Mouse (Mus musculus) heart, adult 2 months (tissue): Measurements from ENCODE around the gene Paqr9. TPM values are rescaled to one million over a fixed set of nuclear protein-coding genes. Genes with fewer than 3 reads are reported as not detected.

Experiments used
- DNase-seq, 2 experiments: peaks; one replicate each; pipeline ENCODE4 v3.0.0; 2021
- H3K27ac ChIP-seq: fragments of 200-600 bp; 2 replicates; pipeline ENCODE4 v1.8.1; 2022
- H3K27me3 ChIP-seq: fragments of 200-500 bp; 2 replicates; pipeline ENCODE4 v1.6.1; 2012; ENCODE audit warnings: mild to moderate bottlenecking, low read length, inconsistent platforms, mixed read lengths; ENCODE audit not compliant: control insufficient read depth, insufficient read depth
- H3K36me3 ChIP-seq: fragments of 200-500 bp; 2 replicates; pipeline ENCODE4 v1.6.1; 2012; ENCODE audit warnings: low read length, inconsistent platforms; ENCODE audit not compliant: control insufficient read depth, insufficient read depth
- H3K4me1 ChIP-seq: fragments of 200-500 bp; 2 replicates; pipeline ENCODE4 v1.6.1; 2011; ENCODE audit warnings: low read length; ENCODE audit not compliant: control insufficient read depth, insufficient read depth
- H3K4me3 ChIP-seq: fragments of 200-600 bp; 2 replicates; pipeline ENCODE4 v1.8.1; 2022
- H3K79me2 ChIP-seq: fragments of 200-500 bp; replicated peaks from 2 replicates; pipeline ENCODE4 v1.6.1; 2012; ENCODE audit warnings: mild to moderate bottlenecking, inconsistent platforms, low read length, moderate library complexity, mixed read lengths; ENCODE audit not compliant: control insufficient read depth, insufficient read depth
- H3K9ac ChIP-seq: fragments of 200-500 bp; 2 replicates; pipeline ENCODE4 v1.6.1; 2012; ENCODE audit warnings: low read depth, mild to moderate bottlenecking, control low read depth, inconsistent platforms, low read length, mixed read lengths
- CTCF ChIP-seq: fragments of 200-600 bp; IDR thresholded peaks from 2 replicates; pipeline ENCODE4 v1.8.1; 2022; ENCODE audit warnings: antibody characterized with exemption, mild to moderate bottlenecking, moderate library complexity
- EP300 ChIP-seq: fragments of 200-500 bp; IDR thresholded peaks from 2 replicates; pipeline ENCODE4 v1.6.1; 2011; ENCODE audit warnings: low read depth, low read length, control low read depth; ENCODE audit not compliant: insufficient read depth
- POLR2A ChIP-seq: fragments of 200-500 bp; IDR thresholded peaks from 2 replicates; pipeline ENCODE4 v1.6.1; 2011; ENCODE audit warnings: mild to moderate bottlenecking, low read depth, low read length, control low read depth; ENCODE audit not compliant: insufficient read depth
- WGBS: fragments of 180-500 bp; shearing (Covaris S2); methylation state at CpG from one replicate; pipeline ENCODE4 v1.1.7; 2018; 5-methylcytosine and 5-hydroxymethylcytosine counted together
- intact Hi-C: fragments of 180-260 bp; cut with DNase I; formaldehyde crosslinking; loops from one replicate; pipeline ENCODE4 v1.15.1; 2025
- polyA plus RNA-seq: library from polyadenylated mRNA; depleted of rRNA; stranded (reverse); fragments of >200 nt; gene quantifications from 2 replicates; pipeline ENCODE4 v1.2.3, GENCODE M21; 2012
- total RNA-seq, 2 experiments: library from RNA; stranded (reverse); gene quantifications; 2 replicates each; pipeline ENCODE4 v1.2.3; 2021

Paqr9 gene
- total and polyA plus RNA-seq, 3 experiments: 21.3 to 42.5 (median 38.5) TPM

- intact Hi-C loops: loop anchor here (5.0 kb wide), 1 partner anchor 47 kb away; no protein-coding TSS in a partner anchor
- WGBS: 46% methylated on average over 15 of the region's 15 CpGs
- no peaks in the 10 kb centered on the region for H3K36me3 ChIP-seq
- TF ChIP-seq POLR2A (no peak), CTCF (no peak), EP300 (no peak)
- no peak for DNase-seq
- H3K27ac ChIP-seq: peak overlapping the region; percentile 82
- no peak overlapping the region for H3K9ac ChIP-seq
- H3K27me3 ChIP-seq: no peaks in the 10 kb centered on the region
- peaks cover 4% of the 10 kb centered on the region; the same call in 1 of the 2 replicates for H3K4me1 ChIP-seq
- H3K79me2 ChIP-seq: no peaks in the 10 kb centered on the region
- H3K4me3 ChIP-seq: no peak overlapping the region
These were observed 9.6 kb upstream of the Paqr9 start for GRCm38 (mm10) chr9:95549626-95550411.

- peak; percentile 39 for TF ChIP-seq CTCF
- no peak for TF ChIP-seq POLR2A
- TF ChIP-seq EP300: 0 out of 2 replicates have a peak, but pooled peaks have one; percentile 24
- no peaks in the 10 kb centered on the region for H3K27me3 ChIP-seq
- H3K4me3 ChIP-seq: no peak overlapping the region
- no peaks in the 10 kb centered on the region for H3K36me3 ChIP-seq
- no peaks in the 10 kb centered on the region for H3K79me2 ChIP-seq
- WGBS: 33% methylated on average over 9 of the region's 9 CpGs
- H3K9ac ChIP-seq: 0 out of 2 replicates have a peak overlapping the region, but pooled peaks have one; percentile 6
- DNase-seq: peak; percentile 55 to 74
- peak overlapping the region; percentile 82 for H3K27ac ChIP-seq
- intact Hi-C loops: no loop called here
- peaks cover 4% of the 10 kb centered on the region; the same call in 1 of the 2 replicates for H3K4me1 ChIP-seq
These were observed 8.3 kb upstream of the Paqr9 start for GRCm38 (mm10) chr9:95550856-95551774.

- TF ChIP-seq POLR2A (no peak), EP300 (no peak), CTCF (no peak)
- Histone ChIP-seq H3K36me3 (no peaks in the 10 kb centered on the region), H3K4me3 (no peak overlapping the region), H3K79me2 (no peaks in the 10 kb centered on the region), H3K4me1 (peaks cover 4% of the 10 kb centered on the region; the same call in 1 of the 2 replicates), H3K9ac (no peak overlapping the region), H3K27ac (no peak overlapping the region; the same call in 1 of the 2 replicates), H3K27me3 (no peaks in the 10 kb centered on the region)
- DNase-seq: no peak
- WGBS: 58% methylated on average over 10 of the region's 10 CpGs
- intact Hi-C loops: no loop called here
These were observed 7.2 kb upstream of the Paqr9 start for GRCm38 (mm10) chr9:95552175-95552705.

GRCm38 (mm10) chr9:95554231-95555221 is 4.9 kb upstream of the Paqr9 start:
- peaks cover 4% of the 10 kb centered on the region for H3K27me3 ChIP-seq

GRCm38 (mm10) chr9:95555233-95555740 is 4.2 kb upstream of the Paqr9 start:
- Histone ChIP-seq H3K4me3 (no peak overlapping the region), H3K9ac (no peak overlapping the region), H3K27ac (no peak overlapping the region), H3K79me2 (no peaks in the 10 kb centered on the region), H3K27me3 (peaks cover 8% of the 10 kb centered on the region), H3K36me3 (no peaks in the 10 kb centered on the region), H3K4me1 (peaks cover 2% of the 10 kb centered on the region)
- intact Hi-C loops: no loop called here
- WGBS: 62% methylated on average over 5 of the region's 5 CpGs
- no peak for DNase-seq
- TF ChIP-seq CTCF: no peak

More at GRCm38 (mm10) chr9:95554231-95555221, 4.9 kb upstream of the Paqr9 start:
- intact Hi-C loops: no loop called here
- no peak overlapping the region for H3K27ac ChIP-seq
- WGBS: 74% methylated on average over 18 of the region's 18 CpGs
- no peaks in the 10 kb centered on the region for H3K36me3 ChIP-seq
- H3K4me1 ChIP-seq: peaks cover 5% of the 10 kb centered on the region; the same call in 1 of the 2 replicates
- TF ChIP-seq CTCF: no peak
- no peak for TF ChIP-seq POLR2A
- no peak overlapping the region for H3K9ac ChIP-seq
- H3K79me2 ChIP-seq: no peaks in the 10 kb centered on the region
- DNase-seq: no peak
- H3K4me3 ChIP-seq: no peak overlapping the region
